Mouse (Mus musculus) cerebellum, adult 9-10 months (tissue): ENCODE measurements at regions not wholly inside any gene's neighbourhood (a gene's known extent, or its start where the extent isn't known, plus 50 kb on each side); places are given as distances from the start of the nearest gene placed in this dataset.

Source experiments
- DNase-seq: peaks from one replicate; pipeline ENCODE4 v3.0.0; 2022

DNA sequence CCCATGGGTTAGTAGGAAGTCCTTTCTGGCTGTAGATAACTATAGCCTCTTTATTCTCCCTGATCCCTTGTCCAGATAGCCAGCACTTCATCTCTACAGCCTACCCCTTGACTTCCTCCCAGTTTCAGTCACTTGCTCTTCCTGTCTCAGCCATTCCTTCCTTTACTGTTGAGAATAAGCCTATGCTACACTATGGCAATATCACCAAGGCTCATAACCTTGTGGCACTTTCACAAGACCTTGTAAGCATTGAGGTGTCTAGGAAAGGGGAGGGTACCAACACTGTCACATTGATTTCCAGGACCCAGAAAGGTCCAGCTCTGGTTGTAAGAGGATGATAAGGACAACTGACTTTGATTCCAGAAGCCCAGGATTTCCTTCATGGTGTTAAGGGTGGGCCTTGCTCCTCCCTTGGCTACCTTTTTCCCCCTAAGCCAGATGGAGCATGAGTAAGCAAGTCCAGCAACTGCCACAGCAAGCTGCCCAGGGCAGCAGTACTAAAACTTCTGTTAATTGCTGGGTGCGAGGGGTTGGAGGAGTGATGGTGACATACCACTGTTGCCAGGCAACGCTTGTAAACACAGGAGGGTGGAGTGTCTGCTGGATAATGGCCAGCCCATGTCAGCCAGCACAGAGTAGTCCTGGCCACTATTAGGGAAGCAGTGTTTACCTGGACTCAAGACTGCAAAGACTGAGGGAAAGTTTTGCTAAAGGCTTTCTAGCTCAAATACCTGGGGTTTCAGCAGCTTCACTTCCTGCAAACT is 75.7 kb downstream of the Ankrd16 start:
- no peak for DNase-seq

DNA sequence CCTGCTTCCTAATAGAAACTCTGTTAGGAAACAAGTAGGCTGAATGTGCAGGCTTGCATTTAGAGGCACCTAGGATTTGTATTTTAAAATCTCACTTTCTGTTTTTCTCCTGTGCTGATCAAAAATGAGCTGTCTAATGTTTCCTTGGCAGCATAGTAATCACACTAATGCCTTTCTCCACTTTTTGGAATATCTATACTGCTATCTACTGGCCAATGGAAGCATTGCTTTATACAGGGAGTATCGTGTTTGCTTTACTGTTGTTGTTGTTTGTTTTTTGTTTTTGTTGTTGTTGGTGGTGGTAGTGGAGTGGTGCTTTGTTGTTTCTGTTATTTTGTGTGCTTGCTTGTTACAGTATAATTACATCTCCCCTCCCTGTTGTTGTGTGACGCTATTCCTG is 92.3 kb downstream of the Ankrd16 start:
- no peak for DNase-seq

DNA sequence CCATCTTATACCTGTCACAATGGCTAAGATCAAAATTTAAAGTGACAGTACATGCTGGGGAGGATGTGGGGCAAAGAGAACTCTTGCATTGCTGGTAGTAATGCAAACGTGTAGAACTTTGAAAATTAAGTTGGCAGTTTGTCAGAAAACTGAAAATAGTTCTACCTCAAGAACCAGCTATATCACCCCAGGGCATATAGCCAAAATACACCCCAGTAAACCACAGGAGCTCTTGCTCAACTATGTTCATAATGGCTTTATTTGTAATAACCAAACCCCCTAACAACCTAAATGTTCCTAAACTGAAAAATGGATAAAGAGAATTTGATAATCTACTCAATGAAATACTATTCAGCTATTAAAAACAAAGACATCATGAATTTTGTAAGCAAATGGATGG is 102.3 kb downstream of the Ankrd16 start:
- no peak for DNase-seq

DNA sequence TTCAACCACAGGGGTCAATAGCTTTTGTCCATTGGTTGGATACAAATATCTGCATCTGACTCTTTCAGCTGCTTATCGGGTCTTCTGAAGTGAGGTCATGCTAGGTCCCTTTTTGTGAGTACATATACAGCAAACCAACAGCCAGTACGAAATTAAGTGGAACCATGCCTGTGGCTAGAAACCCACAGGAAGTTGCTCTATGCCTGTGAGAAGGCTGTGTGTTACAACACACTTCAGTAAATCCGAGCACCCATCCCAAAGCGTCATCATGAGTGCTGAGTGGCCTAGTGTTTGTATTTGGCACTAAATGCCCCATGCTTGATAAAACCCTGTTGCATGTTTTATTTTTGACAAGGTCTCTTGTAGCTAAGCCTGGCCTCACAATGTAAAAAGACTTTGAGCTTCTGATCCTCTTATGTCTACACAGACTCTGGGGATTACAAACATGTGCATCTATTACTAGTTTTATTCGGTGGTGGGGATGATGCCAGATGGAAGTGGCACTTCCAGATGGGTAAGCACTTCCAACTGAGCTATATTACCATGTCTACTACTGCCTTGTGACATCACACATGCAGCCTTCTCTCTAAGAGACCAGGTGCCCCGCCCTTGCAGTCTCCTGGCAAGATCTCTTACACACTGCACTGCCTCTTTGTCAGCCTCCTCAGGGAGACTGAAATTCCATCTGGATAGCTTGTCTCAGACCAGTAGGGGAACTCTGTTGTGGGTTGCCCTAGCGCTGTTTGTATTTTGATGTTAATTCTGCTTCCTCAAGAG is 117.3 kb downstream of the Ankrd16 start:
- no peak for DNase-seq

DNA sequence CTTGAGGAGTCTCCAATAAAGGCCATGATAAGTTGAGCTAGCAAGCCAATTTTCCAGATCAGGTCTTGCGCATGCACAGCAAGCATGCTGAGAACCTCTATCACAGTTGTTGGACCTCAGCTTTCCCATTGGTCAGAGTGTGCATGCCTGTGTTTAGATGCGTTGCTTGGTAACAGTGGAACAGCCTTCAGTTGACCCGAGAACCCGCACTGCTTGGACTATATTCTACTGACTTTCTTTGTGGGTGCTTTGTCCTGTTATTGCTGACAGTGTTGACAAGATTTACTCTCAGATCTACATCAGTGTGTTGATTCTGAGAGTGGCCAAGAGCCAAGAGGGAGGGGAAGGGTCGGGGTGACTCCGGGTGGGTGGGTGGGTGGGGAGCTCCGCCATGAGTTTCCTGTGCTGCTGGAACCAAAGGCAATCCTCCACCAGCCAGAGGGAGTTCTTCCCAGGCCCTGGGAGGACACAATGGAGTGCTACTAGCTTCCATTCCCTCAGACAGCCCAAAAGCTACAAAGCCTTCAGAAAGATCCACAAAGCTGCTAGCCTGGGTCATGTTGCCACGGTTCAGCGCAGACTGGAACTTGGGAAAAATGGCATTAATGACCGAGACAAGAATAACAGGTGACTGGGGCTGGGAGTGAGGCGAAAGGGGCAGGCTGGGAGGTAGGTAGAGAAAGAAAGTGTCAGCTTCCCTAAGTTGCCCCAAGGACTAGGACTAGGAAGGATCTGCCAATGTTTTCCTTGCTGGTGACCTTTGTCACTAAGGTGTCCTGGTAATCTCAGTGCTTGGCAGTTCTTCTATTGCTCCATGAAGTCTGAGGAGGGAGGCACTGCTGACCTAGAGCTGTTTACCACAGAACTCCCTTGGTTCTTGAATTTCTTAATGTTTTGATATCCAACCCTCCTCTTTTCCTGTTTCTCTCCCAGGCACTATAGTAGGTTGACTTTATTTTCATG is 122.3 kb downstream of the Ankrd16 start:
- no peak for DNase-seq

DNA sequence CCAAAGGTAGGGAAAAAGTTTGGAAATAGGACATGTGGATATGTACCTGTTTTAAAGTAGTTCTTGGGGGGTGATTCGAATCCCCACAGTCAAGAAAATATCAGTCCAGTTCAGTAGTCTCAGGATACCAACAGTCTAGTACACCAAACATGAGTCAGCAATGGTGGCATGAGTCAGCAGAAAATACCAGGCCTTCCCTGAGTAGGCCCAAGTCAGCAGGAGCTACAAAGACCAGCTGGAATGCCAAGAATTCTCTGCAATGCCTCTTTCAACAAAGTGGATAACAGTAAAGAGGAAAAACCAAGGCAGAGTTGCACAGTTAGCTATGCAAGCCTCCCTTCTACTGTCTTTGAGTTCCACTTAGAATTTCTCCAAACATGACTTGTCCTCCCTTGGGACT is 137.1 kb downstream of the Ankrd16 start:
- DNase-seq, result no peak

DNA sequence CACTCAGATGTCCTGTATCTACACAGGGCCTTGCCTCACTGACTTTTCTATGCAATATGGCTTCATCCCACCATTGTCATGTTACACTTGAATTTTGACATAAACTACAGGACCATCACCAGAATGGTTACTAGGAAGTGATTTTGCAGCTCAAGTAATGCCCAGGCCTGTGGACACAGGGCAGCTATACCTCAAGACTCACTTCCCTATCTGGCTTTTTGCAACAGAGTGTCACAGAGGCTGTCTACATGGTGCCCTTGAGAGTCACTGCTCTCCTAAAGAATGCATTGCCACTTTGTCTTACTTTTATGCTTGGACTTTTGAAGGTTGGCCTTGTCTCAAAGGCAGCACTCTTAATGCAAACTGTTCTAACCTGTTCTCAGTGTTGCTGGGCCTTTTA is 139.7 kb downstream of the Ankrd16 start:
- no peak for DNase-seq

DNA sequence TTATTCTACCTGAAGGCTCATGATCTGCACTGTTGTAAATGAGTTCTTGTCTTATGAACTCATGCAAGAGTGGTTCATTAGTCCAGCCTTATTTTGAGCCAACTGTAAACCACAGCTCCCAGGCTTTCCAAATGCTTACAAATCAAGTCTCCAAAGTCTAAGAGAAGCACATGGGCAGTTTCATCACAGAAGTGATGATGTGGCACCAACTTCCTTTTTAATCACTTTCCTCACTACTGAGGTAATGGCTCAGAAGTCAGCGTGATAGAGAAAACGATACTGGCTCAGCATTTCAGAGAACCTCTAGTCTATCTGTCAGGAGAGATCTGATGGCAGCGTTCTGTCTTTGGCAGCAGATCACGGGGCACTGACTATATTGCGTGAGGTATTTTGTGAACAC is 140.4 kb downstream of the Ankrd16 start:
- DNase-seq, result no peak

DNA sequence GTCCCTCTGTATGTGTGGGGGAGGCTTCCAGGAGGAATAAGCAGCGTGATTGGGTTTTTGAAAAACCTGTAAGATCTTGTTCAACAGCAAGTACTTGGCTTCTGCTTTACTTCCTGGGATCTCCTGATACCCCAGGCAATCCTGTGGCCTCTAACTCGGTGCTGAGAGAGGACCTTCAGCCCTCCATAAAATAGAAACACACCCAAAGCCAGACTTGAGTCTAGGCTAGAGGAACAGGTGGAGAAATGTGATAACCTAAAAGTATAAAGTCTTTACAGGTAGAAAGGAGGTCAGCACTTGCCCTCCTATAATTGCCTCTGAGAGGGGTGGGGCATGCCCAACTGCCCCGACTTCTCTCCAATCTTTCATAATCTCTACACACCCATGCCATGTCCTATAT is 183.1 kb downstream of the Ankrd16 start:
- no peak for DNase-seq

DNA sequence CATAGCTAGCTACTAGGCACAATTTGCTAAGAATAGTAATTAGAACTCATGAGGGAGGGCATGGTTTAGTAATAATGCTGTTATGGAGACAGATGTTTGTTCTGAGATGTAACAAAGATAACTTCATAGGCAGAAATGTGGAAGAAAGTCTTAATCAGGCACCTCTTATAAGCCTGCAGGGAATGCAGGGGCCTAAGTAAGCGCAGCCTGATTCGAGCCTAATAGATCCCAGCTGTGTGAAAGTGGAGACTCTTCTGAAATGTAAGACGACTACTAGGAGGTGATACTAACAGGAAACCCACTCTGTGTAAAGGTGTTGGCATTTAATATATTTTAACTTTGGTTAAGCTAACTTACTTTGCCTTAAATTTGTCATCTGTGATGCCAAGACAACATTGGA is 187.7 kb downstream of the Ankrd16 start:
- DNase-seq, result no peak

DNA sequence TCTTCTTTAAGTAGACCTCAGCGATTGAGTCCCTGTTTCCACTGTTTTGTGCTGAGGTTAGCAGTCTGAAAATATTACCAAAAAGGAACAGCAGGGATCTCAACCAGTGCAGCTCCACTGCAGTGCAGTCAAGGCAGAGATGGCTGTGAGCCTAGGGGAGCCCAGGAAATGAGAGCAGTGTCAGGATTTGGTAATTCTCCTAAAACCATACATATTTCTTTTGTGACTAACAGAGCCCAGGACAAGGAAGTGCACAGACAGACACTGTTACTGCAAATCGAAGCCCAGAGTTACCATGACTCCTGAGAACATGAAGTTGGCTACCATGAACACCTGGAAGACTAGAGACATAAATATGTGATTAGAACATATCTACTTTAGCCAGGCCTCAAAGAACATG is 189.3 kb downstream of the Ankrd16 start:
- no peak for DNase-seq

DNA sequence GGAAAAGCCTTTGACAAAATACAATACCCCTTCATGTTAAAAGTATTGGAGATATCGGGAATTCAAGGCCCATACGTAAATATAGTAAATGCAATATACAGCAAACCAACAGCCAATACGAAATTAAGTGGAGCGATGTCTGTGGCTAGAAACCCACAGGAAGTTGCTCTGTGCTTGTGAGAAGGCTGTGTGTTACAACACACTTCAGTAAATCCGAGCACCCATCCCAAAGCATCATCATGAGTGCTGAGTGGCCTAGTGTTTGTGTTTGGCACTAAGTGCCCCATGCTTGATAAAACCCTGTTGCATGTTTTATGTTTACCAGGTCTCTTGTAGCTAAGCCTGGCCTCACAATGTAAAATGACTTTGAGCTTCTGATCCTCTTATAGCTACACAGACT is 194.3 kb downstream of the Ankrd16 start:
- no peak for DNase-seq

DNA sequence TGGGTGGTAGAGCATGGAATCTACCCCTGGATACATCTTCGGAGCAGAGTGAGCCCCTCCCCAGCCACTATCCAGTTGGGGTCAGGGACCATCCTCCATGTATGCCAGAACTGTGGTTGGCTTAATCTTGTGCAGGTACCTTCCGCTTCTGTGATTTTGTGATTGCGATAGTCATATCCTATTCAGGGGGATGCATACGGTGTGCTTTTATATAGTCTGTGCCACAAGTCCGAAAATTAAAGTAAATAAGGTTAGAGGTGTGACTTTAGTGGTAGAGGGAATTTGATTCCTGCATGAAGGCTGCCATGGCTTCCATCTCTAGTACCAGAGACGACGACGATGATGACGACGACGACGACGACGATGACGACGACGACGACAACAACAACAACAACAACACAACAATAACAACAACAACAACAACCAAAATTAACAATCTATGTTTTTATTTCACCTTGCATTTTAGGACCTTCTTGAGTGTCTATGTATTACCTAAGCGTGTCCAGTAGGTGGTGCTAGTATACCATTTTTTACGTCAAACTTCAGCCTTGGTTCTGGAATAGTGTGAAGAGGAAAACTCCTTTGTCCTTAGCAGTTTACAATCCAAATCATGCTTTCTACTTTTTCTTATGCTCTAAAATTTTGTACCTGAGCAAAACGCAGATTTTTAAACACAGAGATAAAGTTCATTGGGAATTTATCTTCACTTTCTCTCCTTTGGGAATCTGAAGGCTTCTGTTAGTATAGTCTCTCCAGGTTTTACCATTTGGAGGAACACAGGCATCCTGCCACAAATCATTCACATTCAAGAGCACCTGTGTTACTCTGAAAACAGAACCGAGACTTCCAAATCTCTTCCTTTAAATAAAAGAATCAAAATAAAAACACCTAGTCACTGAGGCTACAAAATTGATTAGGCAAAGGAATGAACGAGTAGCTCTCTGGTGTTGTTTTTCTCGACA is 224.5 kb downstream of the Ankrd16 start:
- peak; percentile 19 for DNase-seq

DNA sequence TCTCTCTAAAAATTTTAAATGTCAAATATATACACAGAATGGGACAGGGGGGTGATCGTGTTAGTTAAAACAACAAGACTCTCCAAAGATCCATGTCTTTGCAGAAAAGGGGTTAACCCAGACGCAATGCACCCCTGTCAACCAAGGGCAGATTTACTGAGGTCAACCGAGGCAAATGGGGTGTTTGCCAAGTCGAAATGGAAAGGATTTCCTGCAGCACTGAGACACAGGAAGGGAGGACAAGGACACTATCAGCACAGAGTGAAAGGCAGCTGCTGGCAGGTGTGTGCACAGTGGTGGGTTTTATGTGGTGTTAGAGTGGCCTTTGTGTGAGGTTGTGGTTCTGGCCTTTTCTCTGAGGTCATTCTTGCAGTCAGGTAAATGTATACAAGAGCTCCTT is 226.7 kb downstream of the Ankrd16 start:
- no peak for DNase-seq

DNA sequence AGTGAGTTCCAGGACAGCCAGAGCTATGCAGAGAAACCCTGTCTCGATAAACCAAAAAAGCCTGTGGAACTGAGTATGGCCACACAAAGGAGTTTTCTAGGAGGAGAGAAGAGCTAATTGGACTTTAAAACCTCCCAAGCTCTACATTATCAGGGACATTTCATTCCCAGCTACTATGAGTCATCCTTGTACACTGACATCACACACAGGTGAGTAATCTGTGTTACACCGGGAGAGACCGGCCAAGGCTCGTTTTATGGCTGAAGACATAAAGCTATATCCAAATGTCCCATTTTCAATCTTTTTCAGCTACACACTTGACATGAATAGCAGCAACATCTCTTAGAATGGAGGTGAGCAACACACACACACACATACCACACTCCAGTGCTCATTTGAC is 229.5 kb downstream of the Ankrd16 start:
- DNase-seq, result no peak

DNA sequence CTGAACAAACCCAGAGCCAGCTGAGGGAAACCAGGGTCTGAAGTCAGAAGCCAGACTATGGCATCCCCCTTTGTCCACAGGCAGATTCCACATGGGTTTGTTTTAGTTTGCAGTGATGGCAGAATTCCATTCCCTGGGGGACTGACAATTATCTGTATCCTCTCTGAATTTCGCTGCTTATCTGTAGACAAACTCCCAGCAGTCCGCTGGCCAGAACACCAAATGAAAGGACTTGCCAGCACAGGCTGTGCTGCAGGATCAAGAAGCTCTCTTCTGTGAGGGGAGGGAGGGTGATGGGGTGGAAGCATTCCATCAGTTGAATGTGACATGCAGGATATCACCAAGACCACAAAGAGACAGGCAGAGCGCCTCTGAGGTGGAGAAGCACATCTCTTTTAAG is 233.8 kb downstream of the Ankrd16 start:
- no peak for DNase-seq

DNA sequence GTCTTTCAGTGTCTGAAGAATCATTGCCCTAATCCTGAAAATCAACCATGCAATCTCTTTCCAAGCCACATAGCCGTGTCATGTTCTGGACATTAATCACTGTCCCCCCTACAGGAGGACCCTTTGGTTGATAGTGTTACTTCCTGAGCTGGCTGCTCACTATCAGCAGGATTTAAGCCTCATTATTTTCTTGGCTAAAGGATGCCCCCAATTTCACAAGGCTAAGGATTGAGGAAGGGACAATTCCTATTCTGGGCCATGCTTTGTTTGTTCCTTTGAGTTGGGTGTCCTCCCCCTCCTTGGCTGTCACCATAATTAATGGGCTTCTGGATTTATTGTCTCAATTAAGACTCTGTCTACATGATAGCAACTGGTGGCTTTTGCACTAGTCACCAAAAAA is 241.9 kb downstream of the Ankrd16 start:
- no peak for DNase-seq

DNA sequence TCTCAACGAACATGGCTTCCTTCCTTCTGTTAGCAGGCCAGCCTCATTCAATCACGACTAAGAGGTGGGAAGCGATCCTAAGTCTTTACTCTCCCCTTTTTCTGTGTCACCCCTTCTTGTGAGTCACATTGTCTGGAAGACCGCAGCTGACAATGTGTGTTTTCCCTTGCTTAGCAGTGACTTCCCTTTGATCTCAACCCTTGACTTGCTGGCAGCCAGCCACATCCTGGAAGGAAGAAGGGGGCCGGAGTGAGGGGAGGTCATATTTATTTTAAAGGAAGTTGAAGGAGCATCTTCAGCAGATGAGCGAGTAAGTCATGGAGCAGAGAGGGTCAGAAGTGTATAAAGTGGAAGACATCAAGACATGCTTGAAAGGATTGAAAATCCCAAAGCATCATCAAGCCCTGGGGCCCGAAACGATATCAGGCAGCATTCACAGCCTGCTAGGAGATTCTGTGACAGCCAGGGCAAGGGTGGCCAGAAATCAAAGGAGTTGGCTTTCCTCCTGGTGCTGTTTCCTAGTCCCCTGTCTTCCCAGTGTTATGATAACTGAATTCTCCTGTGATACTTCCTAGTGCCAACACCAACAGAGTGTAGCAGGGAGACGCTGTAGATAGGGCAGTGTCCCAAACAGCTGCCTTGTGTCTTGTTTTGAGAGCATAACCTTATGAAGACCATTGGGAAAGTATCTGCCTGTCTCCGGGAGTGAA is 245.9 kb downstream of the Ankrd16 start:
- DNase-seq, result no peak

DNA sequence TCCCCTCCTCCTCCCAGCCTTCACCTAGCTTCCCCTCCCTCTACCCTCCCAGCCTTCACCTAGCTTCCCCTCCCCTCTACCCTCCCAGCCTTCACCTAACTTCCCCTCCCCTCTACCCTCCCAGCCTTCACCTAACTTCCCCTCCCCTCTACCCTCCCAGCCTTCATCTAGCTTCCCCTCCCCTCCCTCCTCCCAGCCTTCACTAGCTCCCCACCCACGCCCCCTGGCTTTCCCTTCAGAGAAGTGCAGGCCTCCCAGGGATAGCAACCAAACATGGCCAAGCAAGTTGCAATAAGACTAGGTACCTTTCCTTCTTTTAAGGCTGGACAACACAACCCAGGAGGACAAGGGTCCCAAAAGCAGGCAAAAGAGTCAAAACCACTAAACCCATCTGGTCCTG is 248.5 kb downstream of the Ankrd16 start:
- DNase-seq, result no peak

DNA sequence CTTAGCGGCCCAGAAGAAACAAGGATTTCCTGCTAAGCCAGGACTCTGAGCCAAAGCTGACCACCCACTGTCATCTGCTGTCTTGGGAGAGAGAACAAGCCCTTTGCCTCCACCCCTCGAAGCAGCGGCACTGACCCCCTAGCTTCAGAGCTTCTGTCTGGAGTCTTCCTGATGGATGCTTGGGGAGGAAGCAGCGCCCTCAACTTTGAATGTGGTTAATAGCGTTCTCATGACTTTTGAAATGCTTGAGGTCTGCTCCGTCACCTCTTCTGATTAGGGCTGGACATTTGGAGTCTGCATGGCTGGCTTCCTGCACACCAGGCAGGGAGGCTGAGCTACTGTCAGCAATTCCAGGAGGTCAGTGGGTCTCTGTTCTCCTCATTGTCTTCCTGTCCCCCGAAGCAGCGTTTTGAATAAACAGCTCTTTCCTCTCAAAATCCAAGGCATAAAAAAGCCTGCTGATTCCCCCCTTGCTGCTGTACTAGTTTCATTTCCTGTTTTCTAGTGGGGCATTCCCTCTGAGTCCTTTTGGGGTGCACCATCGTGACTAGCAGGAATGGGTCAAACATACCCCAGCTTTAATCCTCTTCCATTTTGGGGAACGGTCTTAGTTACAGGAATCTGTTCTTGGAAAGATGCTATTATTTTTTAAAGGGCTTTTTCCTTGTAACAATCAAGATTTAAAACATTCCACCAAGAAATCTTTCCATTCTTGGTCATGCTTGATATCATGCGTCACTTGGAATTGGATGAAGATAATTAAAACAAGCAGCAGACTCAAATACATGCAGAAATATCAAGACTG is 256.0 kb downstream of the Ankrd16 start:
- no peak for DNase-seq

DNA sequence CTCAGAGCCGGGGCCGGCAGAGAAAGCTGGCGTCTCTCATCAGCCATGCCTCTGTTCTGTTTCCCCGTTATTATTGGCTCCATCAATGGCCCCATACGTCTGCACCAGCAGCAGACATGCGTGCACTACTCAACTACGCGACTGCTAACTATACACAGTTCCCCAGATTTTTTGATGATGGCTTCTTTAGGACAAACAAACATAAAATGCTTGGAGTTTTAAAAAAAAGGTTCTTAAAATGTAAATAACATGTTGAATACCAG is 256.6 kb downstream of the Ankrd16 start:
- no peak for DNase-seq
